Mouse (Mus musculus) lung, postnatal 0 days (tissue): ENCODE measurements at regions not wholly inside any gene's neighbourhood (a gene's known extent, or its start where the extent isn't known, plus 50 kb on each side); places are given as distances from the start of the nearest gene placed in this dataset.

ENCODE experiments used
- CTCF ChIP-seq: IDR thresholded peaks from 2 replicates; pipeline ENCODE4 v1.5.1; 2016; ENCODE audit warnings: antibody characterized with exemption, mild to moderate bottlenecking
- EP300 ChIP-seq: IDR thresholded peaks from 2 replicates; pipeline ENCODE4 v1.6.1; 2016; ENCODE audit warnings: antibody characterized with exemption, mild to moderate bottlenecking, control low read depth

GRCm38 (mm10) chr8:86418414-86418981, 162.0 kb downstream of the Abcc12 start:
- no peak for TF ChIP-seq EP300
- no peak for TF ChIP-seq CTCF
